Mouse (Mus musculus) cerebral cortex, adult 2 months (tissue): ENCODE results near the gene Abca4.

ENCODE experiments used
- WGBS: fragments of 180-500 bp; shearing (Covaris S2); methylation state at CpG from one replicate; pipeline ENCODE4 v1.1.7; 2018; 5-methylcytosine and 5-hydroxymethylcytosine counted together

The Abca4 gene

DNA sequence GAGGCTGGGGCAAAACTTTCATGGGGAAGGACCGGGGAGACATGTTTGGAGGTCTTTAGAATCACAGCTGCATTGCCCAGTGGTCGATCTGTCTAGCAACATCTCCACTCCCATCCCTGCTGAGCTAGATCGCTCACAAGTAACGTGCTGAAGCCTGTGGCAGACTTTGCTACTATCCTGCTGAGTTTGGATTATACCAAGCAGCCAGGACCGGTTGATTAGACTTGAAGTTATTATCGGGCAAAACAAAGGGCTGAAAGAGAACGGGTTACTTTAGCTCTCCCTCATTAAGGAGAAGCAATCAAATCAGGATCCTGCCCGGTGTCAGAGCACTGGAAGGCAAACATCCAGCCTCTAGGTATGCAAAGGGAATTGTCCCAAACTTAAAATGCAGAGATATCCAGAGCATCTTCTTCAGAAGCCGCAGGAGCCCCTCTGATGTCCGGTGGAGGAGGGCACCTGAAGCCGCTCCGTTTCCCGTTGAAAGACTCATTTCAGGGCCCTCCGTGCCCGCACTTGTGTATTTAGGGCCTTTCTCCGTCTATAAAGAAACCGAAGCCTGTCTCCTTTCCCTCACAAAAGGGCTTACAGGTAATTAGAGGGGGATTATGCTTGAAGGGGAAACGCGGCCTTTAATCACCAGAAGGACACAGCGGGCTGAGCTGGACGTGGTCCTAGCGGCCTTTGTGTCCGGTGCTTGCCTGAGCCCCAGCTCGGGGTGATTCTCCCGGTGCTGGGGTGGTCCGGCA, at the start of gene Abca4:
Gene Abca4 (plus strand): TSS at position 645 of the 749 bp plus-strand sequence.
- WGBS, result 57% methylated on average over 26 of the region's 26 CpGs

DNA sequence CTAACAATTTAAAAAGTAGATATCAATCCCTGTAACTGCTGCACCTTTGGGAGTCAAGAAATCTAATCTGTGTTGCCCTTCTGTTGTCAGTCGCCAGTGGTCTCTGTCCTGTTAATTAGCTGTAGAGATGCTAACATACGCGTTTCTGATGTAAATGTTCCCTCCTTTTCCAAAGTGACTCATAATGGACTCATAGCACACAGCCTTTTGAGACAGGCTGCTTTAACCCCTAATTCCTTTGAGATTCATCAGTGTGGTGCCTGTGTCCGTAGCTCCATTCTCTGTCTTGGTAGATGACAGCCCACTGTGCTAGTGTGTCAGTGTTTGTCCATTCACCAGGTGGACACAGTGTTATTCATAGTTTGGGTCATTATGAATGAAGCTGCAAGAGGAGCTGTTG, 49.1 kb upstream of the Abca4 start:
- WGBS, result 76% methylated on average over 4 of the region's 4 CpGs

DNA sequence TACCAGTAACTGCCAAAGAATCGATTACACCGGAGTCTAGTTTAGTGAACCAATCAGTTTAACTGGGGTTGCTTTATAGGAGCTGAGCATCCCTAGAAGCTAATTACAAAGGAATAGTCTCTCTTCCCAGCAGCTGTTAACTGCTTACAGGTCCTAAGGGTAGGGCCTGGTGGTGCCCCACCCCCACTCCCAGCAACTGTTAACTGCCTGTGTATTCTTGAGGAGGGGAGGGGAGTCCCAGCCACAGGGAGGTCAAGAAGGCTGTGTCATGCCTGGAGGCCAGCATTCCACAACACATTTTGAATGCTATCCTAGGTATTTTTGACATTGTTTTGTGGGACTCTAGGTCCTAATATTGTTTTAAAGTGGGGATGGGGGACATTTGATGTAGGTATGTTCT, 44.3 kb upstream of the Abca4 start:
- 89% methylated on average over 2 of the region's 2 CpGs for WGBS

DNA sequence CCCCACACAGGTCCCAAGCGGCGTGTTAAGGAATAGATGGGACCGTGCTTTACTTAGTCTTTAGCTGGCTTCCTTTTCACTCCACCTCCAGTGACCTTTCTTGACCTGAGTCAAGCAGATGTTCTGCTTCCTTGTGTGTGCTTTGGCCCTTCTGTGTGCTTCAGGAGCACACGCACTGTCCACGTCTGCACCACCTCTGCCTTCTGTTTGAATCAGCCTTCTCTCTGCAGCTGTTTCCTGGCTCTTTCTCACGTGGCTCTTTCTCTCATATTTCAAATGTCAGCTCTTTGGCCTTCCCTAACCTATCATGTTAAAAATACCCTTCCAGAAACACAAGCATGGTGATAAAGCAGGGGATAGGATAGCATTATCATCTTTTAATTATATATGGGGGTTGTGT, 42.7 kb upstream of the Abca4 start:
- WGBS, result 81% methylated on average over 6 of the region's 6 CpGs

DNA sequence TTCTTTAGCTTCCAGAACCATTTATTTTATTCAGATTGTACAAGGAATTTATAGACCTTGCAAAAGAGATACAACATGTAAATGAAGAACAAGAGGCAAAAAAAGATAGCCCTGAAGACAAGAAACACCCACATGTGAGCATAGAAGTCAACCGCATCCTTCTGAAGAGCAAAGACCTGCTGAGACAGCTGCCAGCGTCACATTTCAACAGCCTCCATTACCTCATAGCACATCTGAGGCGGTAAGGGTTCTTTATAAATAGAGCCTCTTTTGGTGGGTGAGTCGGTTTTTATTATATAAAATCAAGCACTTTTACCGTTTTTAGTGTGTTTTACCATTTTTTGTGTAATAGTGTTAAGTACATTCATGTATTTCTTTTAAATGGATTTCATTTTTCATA, 34.4 kb upstream of the Abca4 start:
- 57% methylated on average over 5 of the region's 5 CpGs for WGBS

DNA sequence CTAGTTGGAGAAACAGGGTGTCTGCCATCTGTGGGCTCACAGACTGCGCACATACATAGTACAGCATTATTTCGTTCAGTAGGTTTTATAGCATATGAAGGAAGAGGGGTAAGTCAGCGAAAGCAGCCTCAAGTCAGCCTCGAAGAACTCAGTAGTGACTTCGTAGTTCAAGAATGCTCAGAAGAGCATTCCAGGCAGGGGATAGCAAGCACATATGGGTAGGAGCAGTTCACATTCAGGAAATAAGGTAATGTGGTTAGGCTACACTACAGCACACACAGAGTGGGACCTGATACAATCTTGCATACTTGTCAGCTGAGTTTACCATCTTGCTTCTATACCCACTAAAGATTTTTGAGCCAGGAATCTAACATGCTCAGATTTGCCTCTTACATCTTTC, 34.0 kb upstream of the Abca4 start:
- 69% methylated on average over 5 of the region's 5 CpGs for WGBS

DNA sequence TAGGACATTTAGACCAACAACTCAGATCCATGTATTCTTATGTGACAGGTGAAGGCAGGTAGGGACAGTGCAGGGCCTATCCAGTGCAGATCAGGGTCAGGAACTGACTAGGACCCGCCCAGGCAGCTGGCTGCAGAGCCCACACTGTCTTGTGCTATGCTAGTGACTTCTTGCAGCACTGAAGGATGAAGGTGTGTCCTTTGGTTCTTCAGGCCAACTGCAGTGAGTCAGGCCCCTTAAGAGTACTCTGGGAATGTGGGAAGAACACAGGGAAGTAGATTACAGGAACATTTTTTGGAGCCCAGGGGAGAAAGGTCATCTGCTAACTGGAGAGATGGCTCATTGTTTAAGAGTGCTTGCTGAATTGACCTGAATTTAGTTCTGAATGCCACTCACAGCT, 31.8 kb upstream of the Abca4 start:
- 86% methylated on average over 1 of the region's 1 CpGs for WGBS

DNA sequence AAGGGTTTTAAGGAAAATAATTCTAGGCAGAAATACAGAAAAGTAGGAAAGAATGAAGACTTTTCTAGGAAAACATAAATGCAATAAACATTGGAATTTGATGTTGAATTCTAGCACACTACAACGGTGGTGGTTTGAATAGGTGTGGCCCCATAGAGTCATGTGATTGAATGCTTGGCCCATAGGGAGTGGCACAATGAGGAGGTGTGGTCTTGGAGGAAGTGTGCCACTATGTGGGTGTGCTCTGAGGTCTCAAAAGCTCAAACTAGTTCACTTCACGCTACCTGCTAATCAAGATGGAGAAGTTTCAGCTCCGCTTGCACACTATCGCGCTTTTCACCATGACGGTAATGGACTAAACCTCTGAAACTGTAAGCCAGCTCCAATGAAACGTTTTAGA, 25.8 kb upstream of the Abca4 start:
- 95% methylated on average over 7 of the region's 7 CpGs for WGBS

DNA sequence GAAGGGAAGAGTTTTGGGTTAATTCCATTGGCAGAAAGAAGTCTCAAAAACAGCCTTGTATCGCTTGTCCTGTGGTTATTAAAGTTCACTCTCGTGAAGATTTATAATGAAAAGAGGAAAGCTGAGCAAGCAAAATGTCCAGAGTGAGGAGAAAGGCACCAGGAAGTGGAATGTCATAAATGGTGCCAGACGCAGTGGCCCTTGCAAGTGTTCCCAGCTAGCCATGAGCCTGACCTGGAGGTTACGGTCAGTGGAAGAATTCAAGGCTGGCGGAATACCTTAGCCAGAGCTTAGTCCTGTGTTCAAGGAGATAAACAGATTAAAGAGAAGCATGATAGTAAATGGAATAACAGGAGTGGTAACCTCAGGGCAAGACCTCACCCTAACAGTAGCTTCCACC, 25.1 kb upstream of the Abca4 start:
- WGBS, result 91% methylated on average over 5 of the region's 5 CpGs

DNA sequence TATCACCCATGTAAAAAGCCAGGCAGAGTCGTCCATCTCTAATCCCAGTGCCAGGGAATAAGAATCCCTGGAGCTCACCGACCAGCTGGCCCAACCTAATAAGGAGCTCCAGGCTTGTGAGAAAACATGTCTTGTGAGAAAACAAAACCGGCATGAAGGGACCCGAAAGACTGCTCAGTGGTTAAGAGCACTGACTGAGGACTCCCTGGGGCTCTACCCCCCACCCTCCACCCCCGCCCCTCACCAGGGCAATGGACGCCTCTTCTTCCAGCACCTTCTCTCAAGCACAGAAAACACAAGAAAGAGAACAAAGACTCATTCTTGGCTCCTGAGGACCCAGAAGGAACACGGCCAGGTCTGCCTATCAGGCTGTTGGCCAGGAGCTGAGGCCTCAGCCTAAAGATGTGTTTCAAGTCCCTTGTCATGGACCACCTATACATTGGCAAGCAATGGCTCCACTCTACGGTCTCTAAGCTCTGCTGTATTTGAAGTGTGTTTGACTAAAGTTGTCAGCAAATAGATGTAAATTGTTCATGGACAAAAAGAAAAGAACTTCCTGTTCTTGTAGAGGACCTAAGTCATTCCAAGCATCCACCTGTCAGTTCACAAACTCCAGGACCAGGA, 23.1 kb upstream of the Abca4 start:
- 83% methylated on average over 8 of the region's 8 CpGs for WGBS

DNA sequence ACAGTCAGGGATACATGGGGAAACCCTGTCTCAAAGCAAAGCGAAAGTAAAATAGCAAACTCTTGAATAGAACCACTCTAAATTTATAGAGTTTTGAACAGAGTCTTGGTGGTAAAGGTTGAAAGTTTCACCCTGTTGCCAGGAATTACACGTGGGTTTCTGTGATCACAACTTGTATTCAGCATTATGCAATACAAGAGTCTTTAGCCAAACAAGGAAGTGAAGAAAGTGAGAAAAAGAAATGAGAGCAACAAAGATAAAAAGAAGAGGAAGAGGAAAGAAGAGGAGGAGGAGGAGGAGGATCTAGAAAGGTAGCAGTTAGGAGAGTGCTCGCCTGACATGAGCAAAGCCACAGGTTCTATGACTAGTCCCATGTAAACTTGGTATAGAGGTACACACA, 21.9 kb upstream of the Abca4 start:
- 81% methylated on average over 3 of the region's 3 CpGs for WGBS

DNA sequence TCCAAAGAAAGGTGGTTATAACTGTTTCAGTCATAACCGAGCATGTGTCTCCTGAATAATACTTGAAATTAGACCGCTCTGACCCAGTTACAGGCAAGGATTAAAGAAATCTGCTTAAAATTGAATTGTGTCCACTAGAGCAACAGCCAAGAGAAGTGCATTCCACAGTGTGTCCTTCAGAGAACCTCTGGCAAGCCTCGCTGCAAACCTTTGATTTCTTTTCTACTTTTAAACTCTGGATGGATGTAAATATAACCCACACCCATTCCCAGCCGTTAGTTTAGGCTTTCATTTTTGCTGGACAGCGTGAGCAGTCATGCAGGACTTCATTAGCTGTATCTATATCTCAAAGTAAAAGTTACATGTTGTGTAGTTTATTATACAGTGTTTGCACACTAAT, 17.6 kb upstream of the Abca4 start:
- 61% methylated on average over 5 of the region's 5 CpGs for WGBS

DNA sequence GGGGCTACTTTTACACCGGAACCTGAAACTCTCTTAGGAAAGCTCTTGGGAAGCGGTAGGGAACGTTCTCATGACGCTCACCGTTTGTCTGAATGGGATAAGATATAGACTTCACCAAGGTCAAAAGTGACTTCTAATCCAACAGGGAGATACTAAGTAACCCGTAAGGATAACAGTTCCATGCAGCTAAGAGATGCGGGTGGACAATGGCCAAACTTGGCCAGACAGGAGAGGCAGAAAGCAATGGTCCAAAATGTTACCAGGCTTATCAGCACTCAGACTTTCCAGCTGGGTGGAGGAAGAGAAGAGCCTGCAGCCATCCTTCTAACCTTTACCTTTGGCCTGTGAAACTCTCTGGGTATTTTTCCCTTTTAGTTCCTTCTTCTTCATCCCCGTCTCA, 16.5 kb upstream of the Abca4 start:
- WGBS, result 93% methylated on average over 8 of the region's 8 CpGs

DNA sequence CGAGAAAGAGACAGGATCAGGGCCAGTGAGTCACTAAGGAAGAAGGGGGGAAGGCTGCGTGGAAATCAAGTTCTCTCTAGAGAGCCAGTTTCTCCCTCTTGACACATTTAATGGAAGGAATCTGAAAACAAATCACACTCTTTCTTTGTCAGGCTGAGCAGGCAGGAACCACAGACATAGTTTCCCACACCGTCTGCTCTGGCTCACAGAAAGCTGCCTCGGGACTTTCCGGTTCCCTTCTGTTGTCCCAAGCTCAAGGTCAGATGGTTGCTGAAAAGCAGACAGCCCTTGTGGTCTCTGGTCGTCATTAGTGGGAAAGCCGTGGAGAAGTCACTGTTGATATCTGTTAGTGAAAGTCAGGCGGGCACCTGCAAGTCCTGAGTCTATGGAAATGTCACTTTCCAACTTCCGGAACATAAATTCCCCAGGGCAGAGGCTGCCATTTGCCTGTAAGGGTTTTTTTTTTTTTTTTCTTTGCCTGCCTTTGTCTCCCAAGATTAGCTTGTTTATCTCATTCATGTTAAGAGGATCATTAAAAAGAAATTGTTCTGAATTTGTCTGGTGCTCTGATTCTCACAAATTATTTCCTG, 10.9 kb upstream of the Abca4 start:
- WGBS, result 55% methylated on average over 9 of the region's 9 CpGs

DNA sequence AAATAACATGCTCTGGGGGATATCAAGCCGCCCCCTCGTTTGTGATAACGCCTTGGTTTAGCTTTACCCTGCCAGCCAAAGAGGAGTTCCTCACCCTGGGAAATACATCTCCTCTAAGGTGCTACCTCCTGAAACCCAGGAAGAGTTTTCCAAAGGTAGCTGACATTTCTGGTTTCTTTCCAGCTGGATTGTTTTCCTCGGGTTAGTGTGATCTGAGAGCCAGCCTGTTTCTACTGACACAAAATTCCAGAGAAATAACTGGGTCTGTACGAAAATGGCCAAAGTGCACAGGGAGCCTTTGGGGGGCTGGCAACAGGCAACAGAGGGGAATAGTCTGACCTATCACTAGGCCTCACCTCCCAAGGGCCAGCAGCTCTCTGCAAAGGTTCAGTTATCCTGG, 10.0 kb upstream of the Abca4 start:
- 77% methylated on average over 5 of the region's 5 CpGs for WGBS

DNA sequence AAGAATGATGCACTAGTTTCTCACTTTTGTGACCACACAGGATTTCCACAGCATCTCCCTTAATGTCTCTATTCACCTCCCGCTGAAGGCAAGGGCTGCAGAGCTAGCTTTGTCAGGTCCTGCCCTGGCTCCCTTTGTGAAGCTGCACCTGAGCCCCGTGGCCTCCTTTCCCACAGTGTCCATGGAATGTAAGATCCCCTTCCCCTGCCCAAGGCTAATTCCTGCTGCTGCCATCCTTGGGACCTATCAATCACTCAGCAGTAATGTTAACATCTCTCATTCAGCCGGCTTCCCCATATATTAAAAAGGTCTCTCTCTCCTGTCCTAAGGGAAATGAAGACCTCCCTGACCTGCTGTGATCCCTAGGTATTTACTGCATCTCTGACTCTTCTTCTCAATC, 9.2 kb upstream of the Abca4 start:
- 82% methylated on average over 3 of the region's 3 CpGs for WGBS

DNA sequence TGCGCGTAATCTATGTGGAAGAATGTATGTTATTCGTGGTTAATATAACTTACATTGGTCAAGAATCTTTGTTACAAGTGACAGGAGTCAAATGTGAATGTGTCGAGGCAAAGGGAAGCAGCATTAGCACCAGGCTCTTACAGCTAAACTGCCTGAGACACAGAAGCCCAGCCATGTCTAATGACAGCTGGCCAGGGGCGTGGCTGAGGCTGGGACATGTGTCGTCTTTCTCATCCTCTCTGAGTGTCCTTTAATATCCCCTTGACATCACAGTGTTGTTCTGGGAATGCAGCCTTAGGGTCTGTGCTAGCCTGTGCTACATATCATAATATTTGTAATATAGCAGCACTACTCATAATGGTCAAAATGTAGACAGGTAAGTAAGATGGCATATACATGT, 3.7 kb upstream of the Abca4 start:
- WGBS, result 93% methylated on average over 6 of the region's 6 CpGs

DNA sequence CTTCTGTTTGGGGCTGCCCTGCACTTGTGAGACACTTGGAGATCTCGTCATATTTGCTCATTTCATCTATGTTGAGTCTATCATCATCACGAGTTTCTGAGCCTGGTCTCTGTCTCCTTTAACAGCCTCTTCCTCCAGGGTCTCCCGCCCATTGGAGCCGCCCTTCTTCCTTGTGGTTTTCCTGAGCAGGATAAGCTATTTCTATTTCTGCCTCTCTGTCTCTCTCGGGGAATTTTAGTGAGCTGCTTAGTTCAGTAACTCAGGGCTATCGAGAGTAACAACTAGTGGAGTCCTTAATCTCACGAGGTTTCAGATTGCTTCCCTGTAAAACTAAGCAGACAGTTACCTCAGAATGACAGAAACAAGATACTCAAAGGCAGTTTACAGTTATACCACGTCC, 1.1 kb upstream of the Abca4 start:
- WGBS, result 42% methylated on average over 8 of the region's 8 CpGs

DNA sequence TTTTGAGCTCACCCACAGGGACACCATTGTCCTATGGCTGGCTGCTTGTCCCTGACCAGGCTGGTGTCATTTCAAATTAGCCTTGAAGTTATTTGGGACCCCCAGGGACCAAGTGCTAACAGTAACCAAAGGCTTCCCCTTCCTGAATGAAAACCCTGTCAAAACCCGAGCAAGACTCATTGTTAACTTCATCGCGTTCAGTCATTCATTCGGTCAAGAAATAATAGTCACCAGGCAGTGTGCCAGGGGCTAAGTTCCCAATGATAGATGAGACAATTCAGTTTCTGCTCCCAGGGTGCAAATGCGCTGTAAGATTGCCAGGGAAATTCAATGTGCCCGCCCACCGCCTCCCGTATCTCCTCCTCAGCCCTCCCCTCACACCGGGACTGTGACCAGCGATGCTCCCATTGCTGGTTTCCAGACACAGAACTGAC, 2.0 kb downstream of the Abca4 start:
- WGBS, result 48% methylated on average over 10 of the region's 10 CpGs

DNA sequence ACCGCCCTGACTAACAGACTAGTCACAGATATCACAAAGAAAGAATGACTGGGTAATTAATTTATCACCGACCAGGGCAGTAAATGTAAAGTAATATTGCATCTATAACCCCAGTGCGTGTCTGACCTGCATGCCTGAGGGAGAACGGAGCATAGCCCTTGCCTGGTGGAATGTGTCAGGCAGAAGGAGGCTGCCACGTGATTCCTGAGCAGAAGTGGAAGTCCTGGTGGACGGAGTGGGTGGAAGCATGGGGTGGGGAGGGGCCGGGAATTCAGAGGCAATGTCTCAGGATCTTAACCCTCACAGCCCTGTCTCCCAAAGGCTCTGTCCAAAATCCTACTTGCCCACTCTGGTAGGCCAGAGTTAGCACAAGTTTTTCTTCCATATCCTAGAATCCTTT, 3.2 kb downstream of the Abca4 start:
- WGBS, result 61% methylated on average over 7 of the region's 7 CpGs

DNA sequence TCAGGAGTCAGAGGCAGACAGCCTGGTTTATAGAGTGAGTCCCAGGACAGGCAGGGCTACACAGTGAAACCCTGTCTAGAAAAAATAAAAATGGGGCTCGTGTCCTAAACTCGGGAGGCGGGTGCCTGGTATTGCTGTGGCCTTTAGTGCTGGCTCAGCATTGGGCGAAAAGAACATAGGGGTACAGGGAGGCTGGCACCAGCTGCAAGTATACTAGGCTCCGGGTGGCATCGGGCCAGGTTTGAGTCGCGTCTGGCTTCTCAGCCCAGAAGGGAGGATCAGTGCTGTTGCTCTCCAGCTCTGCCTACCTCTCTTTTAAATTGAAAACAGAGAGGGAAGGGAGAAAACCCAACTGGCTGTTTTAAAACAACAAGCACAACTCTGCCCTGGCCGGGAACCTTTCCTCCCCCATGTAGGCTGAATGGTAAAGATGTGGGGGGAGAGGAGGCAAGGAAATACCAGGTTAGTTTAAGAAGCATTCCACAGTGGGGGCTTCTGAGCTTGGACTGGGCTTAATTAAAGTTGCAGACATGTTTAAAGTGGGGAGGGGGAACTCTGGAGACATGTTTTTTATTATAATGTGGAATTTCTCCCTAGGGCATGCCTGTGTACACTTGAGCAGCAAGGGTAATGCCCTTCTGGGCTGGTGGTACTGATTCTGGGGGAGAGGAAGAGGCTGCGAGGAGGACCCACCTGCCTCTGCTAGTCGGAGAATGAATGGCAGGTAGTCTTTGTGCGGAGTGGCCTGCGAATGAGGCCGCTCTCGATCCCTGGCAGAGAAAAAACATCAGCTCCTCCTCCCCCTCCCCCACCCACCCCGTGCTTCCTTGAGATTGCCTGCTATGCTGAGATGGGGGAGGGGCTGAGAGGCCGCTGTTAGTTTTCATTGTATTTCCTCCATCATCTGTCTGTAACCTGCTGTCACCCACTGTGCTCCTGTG, 3.9 kb downstream of the Abca4 start:
- WGBS, result 20% methylated on average over 17 of the region's 17 CpGs

DNA sequence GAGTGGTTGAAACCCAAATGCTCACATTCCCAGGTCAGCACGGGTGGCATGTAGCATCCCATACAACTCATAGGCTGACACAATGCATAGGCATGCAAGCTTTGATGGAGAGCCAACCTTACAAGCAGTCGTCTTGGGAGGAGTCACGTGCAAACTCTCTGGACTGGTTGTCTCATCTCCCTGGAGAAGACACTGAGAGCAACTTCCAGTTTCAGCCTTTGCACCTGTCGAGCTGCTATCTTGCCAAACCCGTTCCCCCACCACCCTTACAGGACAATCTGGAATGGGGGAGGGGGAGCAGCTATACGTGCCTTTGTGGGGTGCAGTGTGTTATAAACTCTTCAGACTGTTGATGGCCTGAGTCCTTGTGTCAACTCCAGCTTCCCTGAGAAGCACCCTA, 4.9 kb downstream of the Abca4 start:
- WGBS, result 63% methylated on average over 6 of the region's 6 CpGs
